Mouse (Mus musculus): ENCODE measurements around the gene Eci1.
A peak's percentile ranks its signal among the peaks of the same experiment; 100 is the strongest.

Gene Eci1

GRCm38 (mm10) chr17:24472512-24472911 lies 46.1 kb downstream of the Eci1 start:
- DNase-seq (ENCODE audit: low read depth in 1 of 2, low spot score in 2 of 2): no peak

- DNase-seq (ENCODE audit: low read depth in 1 of 2, low spot score in 2 of 2): no peak
These were observed 47.3 kb downstream of the Eci1 start, which contains the start of gene Bricd5 for GRCm38 (mm10) chr17:24473612-24474275. Bricd5 (plus strand) TSS chr17:24473884.

GRCm38 (mm10) chr17:24474557-24474956 lies 48.1 kb downstream of the Eci1 start:
- no peak for DNase-seq (ENCODE audit: low read depth in 1 of 2, low spot score in 2 of 2)

- no peak for DNase-seq (ENCODE audit: low read depth in 1 of 2, low spot score in 2 of 2)
These were observed 49.1 kb downstream of the Eci1 start for GRCm38 (mm10) chr17:24475586-24475985.

- DNase-seq (ENCODE audit: low read depth in 1 of 2, low spot score in 2 of 2): no peak
These were observed 49.8 kb downstream of the Eci1 start for GRCm38 (mm10) chr17:24476022-24476776.

GRCm38 (mm10) chr17:24477053-24477984 lies 50.9 kb downstream of the Eci1 start:
- no peak for DNase-seq (ENCODE audit: low read depth in 1 of 2, low spot score in 2 of 2)

GRCm38 (mm10) chr17:24477985-24478600 lies 51.7 kb downstream of the Eci1 start:
- no peak for DNase-seq (ENCODE audit: low read depth in 1 of 2, low spot score in 2 of 2)

GRCm38 (mm10) chr17:24478663-24479380 lies 52.4 kb downstream of the Eci1 start, which contains the start of gene Mlst8:
Mlst8 (minus strand) TSS chr17:24479078.
- DNase-seq (ENCODE audit: low read depth in 1 of 2, low spot score in 2 of 2): peak; percentile 89 to 96

- no peak for DNase-seq (ENCODE audit: low read depth in 1 of 2, low spot score in 2 of 2)
These were observed 53.0 kb downstream of the Eci1 start for GRCm38 (mm10) chr17:24479431-24479830.

GRCm38 (mm10) chr17:24480201-24480826 lies 53.9 kb downstream of the Eci1 start:
- no peak for DNase-seq (ENCODE audit: low read depth in 1 of 2, low spot score in 2 of 2)

- DNase-seq (ENCODE audit: low read depth in 1 of 2, low spot score in 2 of 2): no peak
These were observed 54.8 kb downstream of the Eci1 start for GRCm38 (mm10) chr17:24481027-24481815.

GRCm38 (mm10) chr17:24483495-24483894 lies 57.1 kb downstream of the Eci1 start:
- DNase-seq (ENCODE audit: low read depth in 1 of 2, low spot score in 2 of 2): no peak

- no peak for DNase-seq (ENCODE audit: low read depth in 1 of 2, low spot score in 2 of 2)
These were observed 58.8 kb downstream of the Eci1 start for GRCm38 (mm10) chr17:24485090-24485860.

GRCm38 (mm10) chr17:24488186-24488661 lies 61.8 kb downstream of the Eci1 start, which contains the start of gene Caskin1:
Caskin1 (plus strand) TSS chr17:24488601.
- no peak for DNase-seq (ENCODE audit: low read depth in 1 of 2, low spot score in 2 of 2)

- DNase-seq (ENCODE audit: low read depth in 1 of 2, low spot score in 2 of 2): no peak
These were observed 62.3 kb downstream of the Eci1 start for GRCm38 (mm10) chr17:24488662-24489264.

Data from monocyte, adult 2 months (primary cell).